Mouse (Mus musculus) cerebellum, adult 18-20 months (tissue): ENCODE data around the gene Hoxa10.

Source experiments
- DNase-seq, 2 experiments: peaks; one replicate each; pipeline ENCODE4 v3.0.0; 2021

Gene Hoxa10

GRCm38 (mm10) chr6:52217459-52217768 is 23.2 kb downstream of the Hoxa10 start:
- DNase-seq = no peak

DNA sequence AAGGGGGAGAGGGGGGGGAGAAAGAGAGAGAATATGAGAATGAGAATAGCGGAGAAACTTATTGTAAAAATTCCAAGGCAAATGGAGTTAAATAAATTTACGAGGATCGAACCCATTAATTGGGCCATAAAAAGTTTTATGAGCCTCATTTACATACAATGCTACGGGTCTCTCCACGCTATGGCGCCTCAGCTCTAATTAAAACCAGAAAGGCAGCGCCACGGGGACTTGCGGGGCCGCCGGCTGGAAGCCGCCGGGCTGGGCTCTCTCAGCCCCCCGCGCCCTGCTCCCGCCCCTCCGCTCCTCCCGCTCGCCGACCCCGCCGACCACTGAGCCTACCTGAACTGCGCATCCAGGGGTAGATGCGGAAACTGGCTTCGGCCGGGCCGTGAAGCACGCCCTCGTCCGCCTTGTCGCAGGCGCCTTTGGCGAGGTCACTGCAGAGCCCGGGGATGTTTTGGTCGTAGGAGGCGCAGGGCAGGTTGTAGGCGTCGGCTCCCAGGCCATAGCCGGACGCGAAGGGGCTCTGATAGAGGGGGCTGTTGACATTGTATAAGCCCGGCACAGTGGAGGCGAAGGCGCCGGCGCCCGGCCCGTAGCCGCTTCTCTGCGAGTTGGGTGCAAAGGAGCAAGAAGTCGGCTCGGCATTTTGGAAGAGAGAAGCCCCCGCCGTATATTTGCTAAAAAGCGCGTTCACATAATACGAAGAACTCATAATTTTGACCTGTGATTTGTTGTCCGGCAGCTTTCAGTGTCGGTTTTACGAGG is 23.8 kb downstream of the Hoxa10 start:
- DNase-seq = no peak

DNA sequence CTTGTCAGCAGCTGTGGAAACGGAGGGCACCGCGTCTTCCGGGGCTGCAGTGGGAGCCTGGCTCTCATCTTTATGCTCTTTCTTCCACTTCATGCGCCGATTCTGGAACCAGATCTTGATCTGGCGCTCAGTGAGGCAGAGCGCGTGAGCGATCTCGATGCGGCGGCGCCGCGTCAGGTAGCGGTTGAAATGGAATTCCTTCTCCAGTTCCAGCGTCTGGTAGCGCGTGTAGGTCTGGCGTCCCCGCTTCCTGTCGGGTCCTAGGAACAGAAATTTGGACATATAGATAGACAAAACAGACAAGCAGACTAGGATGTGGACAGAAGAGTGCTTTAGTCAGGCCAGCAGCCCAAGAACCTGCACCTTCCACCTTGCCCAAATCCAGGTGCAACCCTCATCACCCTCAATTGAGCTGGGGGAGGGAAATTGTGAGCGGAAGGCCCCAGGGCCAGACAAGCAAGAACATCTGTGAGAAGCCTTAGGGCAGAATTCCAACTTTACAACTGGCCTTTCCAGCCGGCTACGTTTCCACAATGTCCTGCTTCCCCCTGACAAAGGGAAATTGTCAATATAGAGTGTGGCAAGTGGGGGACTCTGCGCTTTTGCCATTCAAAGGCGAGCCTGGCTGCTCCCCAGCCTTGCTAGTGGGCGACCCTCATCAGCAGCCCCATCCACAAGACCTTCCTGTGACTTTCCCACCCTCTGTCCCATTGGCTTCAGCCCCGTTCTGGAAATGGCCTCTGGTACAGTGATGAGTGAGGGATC is 24.7 kb downstream of the Hoxa10 start:
- no peak for DNase-seq

DNA sequence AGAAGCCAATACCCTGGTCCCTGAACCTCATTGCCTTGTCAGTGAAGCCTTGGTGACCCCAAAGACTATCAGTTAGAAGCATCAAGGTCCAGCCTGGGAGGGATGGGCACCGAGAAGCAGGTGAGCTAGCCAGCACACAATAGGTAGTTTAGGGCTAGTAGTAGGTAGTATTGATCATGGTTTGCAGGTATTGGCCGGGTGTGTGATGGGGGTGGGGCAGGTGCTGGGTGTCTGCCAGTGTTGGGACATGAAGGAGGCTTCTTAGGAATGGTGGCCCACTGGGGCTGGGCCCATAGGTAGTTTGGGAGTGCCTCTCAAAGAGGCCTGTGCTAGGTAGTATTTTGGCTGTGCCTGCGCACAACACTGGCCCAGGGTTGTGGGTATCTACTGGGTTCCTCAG is 25.6 kb downstream of the Hoxa10 start:
- no peak for DNase-seq

DNA sequence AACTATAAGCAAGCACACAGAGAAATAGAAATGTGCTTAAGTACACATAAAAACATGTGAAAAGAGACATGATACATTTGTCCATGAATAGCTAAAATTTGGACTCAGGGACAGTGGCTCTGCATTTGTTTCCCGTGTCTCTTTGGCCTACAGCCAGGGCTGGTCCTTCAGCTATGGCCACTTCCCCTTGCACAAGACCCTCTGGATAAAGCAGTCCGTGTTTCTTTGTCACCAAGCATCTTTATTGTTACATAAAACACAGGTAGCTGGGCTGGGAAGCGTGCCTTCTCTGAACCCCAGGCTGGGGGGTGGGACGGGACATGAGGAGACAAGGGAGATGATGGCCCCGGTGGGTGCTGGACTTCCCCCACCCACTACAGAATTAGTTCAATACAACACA is 26.4 kb downstream of the Hoxa10 start:
- DNase-seq = no peak

DNA sequence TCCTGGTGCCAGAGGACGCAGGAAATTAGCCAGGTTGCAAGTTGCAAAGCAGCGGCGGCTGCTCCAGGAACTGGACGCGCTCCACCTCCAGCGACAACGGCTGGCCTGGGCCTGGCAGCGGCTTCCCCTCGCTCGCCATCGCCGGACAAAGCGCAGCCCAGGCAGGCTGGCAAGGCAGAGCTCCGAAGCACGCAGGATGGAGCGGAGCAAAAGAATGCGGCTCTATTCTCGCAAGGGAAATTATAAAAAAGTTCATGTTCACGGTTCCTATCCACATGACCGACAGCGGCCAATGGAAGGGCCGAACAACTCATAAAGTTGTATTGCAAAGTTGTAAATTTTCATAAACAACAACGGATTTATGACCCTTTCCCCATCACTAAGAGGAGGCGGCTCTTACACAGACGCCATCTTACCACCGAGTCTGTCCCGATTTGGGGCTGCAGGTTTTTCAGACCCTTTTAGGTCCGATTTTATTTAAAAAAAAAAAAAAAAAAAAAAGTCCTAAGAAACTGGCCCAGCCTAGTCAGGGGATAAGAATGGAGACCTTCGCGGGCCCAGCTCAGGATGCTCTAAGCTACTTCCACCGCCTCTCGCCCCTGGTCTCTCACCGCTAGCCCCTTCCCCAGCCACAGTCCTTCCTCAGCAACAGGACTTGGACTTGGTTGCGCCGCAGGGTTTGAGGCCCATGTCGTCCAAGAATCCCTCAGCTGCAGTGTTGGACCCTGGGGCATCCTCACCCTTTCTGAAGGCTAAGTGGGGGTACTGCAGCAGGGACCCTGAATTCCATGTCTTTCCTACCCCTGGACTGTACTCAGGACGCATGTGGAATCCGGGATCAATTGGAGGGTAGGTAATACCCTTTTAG is 27.3 kb downstream of the Hoxa10 start, which contains the start of the genes Hoxa3 and Gm28308:
TSS of gene Hoxa3 (minus strand) at position 218 of the 868 bp plus-strand sequence.
TSS of gene Gm28308 (minus strand) at position 221 of the 868 bp plus-strand sequence.
- DNase-seq = no peak

- no peak for DNase-seq
Observed at GRCm38 (mm10) chr6:52212556-52213118, 28.0 kb downstream of the Hoxa10 start.

DNA sequence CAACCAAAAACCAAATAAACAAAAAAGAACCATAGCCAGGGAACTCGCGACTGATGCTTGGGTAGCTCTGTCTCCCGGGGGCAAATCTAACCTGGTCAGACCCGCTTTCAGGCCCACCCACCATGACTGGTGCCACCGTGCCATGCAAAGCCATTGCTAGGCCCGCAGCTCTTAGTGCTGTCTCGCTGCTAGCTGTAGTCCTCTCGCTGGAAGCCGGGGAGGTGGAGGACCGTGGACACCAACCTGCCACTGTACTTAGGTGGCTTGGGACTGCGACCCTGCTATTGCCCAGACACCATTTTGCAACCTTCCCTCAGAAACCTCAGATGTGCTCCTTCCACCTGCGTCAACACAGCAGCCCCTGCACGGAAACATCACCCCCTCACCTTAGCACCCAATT is 28.7 kb downstream of the Hoxa10 start:
- no peak for DNase-seq

- peak; percentile 49 to 69 for DNase-seq
Observed at GRCm38 (mm10) chr6:52211170-52211935, 29.3 kb downstream of the Hoxa10 start.

DNA sequence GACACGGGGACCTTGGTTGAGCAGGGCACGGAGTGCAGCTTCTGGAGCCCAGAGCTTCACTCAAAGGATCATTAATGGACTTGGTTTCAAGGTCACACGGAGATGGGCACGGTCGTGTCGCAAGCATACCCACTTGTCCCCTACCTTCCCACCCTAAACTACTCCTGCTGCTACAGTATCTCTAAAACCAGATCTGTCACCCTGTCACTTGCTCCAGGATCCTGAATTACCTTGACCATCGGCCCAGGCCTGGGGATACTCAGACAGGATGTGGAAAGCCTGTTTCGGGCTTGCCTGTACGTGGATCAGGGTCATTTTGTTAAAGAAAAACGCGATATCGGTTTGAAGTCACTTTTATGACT is 31.0 kb downstream of the Hoxa10 start:
- no peak for DNase-seq

GRCm38 (mm10) chr6:52208868-52209684 is 31.6 kb downstream of the Hoxa10 start:
- no peak for DNase-seq

DNA sequence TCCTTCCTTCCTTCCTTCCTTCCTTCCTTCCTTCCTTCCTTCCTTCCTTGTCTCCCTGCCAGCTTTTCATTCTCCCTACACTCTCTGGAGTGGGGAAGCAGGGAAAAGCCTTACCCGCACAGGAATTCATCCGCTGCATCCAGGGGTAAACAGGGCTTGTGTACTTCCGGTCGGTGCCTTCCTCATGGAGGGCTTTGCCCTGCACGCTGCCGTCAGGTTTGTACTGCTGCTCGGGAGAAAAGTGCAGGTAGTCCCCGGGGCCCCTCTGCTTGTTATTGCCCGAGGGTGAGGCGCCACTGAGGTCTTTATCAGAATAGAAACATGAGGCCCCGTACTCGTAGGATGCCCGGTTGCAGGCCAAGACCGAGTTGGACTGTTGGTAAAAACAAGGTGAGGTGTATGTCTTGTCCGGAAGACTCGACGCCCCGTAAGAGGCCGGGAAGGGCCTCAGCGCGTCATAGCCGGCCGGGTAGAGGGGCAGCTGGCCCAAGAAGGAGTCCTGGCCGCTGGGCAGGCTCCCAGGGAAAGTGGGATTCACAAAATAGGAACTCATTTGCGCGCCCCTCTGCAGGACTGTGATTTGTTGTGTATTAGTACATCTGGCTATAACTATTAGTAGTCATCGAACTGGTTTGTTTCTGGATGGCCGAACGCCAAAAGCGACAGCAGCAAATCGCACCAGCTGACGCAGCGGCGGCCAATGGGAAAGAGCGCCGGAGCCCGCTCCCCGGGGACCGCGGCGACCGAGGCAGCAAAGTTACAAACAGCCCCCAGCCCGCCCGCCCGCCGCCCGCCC is 32.4 kb downstream of the Hoxa10 start, which contains the start of gene Hoxa6:
TSS of gene Hoxa6 (minus strand) at position 651 of the 796 bp plus-strand sequence.
- no peak for DNase-seq

DNA sequence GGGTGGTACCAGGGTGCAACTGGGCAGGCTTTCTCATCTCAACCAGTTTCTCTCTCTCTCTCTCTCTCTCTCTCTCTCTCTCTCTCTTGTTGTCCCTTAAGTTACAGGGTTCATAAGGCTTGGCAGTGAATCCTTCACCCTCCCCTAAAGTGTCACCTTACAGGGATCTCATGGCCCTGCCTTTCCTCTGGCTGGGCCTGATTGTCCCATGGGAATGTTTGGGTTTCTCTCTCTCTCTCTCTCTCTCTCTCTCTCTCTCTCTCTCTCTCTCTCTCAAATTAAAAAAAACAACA is 33.0 kb downstream of the Hoxa10 start:
- no peak for DNase-seq

DNA sequence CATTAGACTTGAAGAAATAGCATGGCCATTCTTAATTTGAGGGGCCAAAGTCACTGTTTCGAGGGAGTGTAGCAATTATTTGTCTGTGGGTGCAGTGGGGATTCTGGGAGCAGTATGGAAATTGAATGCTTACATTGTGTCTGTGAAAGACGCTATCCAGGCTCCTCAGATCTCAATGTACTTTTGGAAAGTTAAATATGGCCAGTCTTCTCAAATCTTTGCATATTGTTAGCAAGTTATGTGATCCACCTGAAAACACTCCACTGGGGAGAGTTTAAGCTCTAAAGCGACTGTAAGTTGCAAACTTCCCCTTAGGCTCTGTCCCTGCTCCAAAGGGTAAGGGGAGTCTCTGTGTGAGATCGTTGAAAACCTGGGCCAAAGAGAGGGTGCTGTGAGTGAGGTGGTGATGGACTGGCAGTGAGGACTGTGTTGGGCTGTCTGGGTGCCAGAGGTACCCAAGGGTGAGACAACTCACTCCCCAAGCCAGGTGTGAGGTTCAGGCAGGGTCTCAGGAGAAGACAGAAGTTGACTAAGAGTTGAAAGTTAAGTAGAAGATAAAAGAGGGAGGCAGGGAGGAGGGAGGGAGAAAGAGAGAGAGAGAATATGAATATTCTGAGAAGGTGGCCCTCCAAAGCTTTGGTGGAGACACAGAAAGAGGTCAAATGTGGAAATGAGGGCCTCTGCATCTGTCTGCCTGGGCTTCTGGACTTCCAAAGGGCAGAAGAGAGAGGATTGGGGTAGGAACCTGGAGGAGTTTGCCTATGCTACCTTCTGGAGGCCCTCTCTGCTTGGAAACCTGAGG is 33.6 kb downstream of the Hoxa10 start:
- DNase-seq = no peak

DNA sequence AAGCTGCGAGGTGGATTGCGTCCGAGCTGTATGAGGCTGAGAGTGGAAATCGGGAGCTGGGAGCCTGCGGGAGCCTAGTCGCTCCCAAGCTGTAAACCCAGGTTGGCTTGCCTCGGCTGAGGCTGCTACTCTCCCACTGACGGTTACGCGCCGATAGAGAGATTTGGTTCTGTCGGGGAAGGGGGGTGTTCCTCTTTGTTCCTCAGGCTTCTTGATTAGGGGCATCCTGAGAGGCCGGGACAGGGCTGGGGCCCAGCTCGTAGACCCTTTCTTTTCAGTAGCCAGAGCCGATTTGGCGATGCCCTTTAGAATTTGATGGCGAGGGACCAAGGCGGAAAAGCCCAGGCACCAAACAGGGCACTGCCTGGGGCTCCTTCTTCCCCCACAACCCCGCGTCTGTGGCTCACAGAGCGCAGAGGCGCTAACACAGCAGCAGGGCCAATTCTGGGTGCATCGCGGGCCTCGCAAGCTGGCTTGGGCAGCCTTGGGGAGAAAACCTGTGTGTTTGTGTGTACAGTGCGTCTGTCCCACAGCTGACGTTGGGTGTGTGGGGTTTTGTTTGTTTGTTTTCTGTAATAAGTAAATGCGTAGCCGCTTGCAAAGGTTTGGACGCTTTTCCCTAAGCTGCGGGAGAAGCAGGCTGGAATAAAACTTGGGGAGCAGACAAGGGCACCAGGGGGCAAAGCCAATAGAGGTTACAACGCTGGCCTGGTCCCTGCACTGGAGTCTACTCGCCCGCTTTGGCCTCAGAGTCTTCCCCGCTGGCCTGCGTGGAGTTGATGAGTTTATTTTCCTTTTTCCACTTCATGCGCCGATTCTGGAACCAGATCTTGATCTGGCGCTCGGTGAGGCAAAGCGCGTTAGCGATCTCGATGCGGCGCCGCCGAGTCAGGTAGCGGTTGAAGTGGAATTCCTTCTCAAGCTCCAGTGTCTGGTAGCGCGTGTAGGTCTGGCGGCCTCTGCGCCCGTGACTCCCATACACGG is 34.7 kb downstream of the Hoxa10 start:
- no peak for DNase-seq

DNA sequence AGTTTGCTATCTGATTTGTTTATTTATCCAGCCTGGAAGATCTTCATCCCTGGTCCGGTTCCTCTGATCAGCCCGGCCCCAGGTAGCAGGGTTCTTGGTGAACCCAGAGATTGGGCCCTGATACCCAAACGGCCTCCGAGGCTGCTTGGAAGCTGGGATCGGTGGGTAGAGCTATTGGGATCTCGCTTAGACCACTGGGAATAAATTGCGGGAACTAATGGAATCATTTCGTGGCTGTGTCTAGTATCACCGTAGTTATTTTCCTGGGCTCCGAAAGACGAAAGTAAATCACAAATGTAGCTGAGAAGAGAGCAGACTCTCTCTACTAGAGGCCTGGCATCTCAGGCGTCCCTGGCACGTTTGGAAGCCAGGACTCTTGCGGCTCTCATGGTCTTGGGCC is 35.4 kb downstream of the Hoxa10 start:
- DNase-seq = no peak

GRCm38 (mm10) chr6:52204050-52204752 is 36.5 kb downstream of the Hoxa10 start, which contains the start of gene Hoxa5:
Gene Hoxa5, minus strand, starts transcription at chr6:52204587.
- no peak for DNase-seq
